Mouse (Mus musculus): ENCODE data around the gene Fbxl8. TPM values are rescaled to one million over a fixed set of nuclear protein-coding genes. Genes with fewer than 3 reads are reported as not detected.
A peak's percentile ranks its signal among the peaks of the same experiment; 100 is the strongest.

Fbxl8 gene
- polyA plus RNA-seq, 1 experiment from 2014 or later: 3.1 TPM

- ATAC-seq (ENCODE audit: low FRiP score, low TSS enrichment): no peak
- Histone ChIP-seq H3K4me2 (replicated peaks; ENCODE audit: low read depth, low read length) (no peak overlapping the region), H3K27ac (ENCODE audit: low read length) (no peak overlapping the region), H3K4me3 (ENCODE audit: low read length) (no peak overlapping the region), H3K9me3 (ENCODE audit: low read length) (peaks cover 3% of the 10 kb centered on the region; the same call in 1 of the 2 replicates), H3K9ac (replicated peaks; ENCODE audit: low read length) (no peak overlapping the region), H3K4me1 (ENCODE audit: insufficient read depth, low read length) (peaks cover 27% of the 10 kb centered on the region), H3K27me3 (ENCODE audit: insufficient read depth, low read length) (peaks cover 56% of the 10 kb centered on the region), H3K36me3 (ENCODE audit: insufficient read depth, low read length) (0 out of 2 replicates have a peak, but pooled peaks cover 3% of the 10 kb centered on the region)
- 63% methylated on average over 7 of the region's 7 CpGs for WGBS
Observed at GRCm38 (mm10) chr8:105257318-105258114, 6.9 kb upstream of the Fbxl8 start.

GRCm38 (mm10) chr8:105258911-105259720 is 5.3 kb upstream of the Fbxl8 start:
- Histone ChIP-seq H3K4me2 (replicated peaks; ENCODE audit: low read depth, low read length) (peak overlapping the region; percentile 73), H3K4me1 (ENCODE audit: insufficient read depth, low read length) (peaks cover 26% of the 10 kb centered on the region), H3K9me3 (ENCODE audit: low read length) (peaks cover 3% of the 10 kb centered on the region; the same call in 1 of the 2 replicates), H3K27ac (ENCODE audit: low read length) (no peak overlapping the region), H3K27me3 (ENCODE audit: insufficient read depth, low read length) (peaks cover 65% of the 10 kb centered on the region), H3K4me3 (ENCODE audit: low read length) (peak overlapping the region; percentile 44), H3K9ac (replicated peaks; ENCODE audit: low read length) (peak overlapping the region; percentile 48), H3K36me3 (ENCODE audit: insufficient read depth, low read length) (no peaks in the 10 kb centered on the region)
- ATAC-seq (ENCODE audit: low FRiP score, low TSS enrichment): peak; percentile 37; the same call in 1 of the 2 replicates
- WGBS: 2% methylated on average over 55 of the region's 55 CpGs

GRCm38 (mm10) chr8:105259721-105260320 is 4.6 kb upstream of the Fbxl8 start:
- peaks cover 3% of the 10 kb centered on the region; the same call in 1 of the 2 replicates for H3K9me3 ChIP-seq (ENCODE audit: low read length)
- WGBS: 4% methylated on average over 30 of the region's 30 CpGs
- peak overlapping the region; percentile 73 for H3K4me2 ChIP-seq (replicated peaks; ENCODE audit: low read depth, low read length)
- H3K27ac ChIP-seq (ENCODE audit: low read length): no peak overlapping the region
- no peaks in the 10 kb centered on the region for H3K36me3 ChIP-seq (ENCODE audit: insufficient read depth, low read length)
- peak overlapping the region; percentile 48 for H3K9ac ChIP-seq (replicated peaks; ENCODE audit: low read length)
- H3K27me3 ChIP-seq (ENCODE audit: insufficient read depth, low read length): peaks cover 65% of the 10 kb centered on the region
- peaks cover 26% of the 10 kb centered on the region for H3K4me1 ChIP-seq (ENCODE audit: insufficient read depth, low read length)
- ATAC-seq (ENCODE audit: low FRiP score, low TSS enrichment): peak; percentile 32; the same call in 1 of the 2 replicates
- peak overlapping the region; percentile 44 for H3K4me3 ChIP-seq (ENCODE audit: low read length)

- Histone ChIP-seq H3K4me1 (ENCODE audit: insufficient read depth, low read length) (peaks cover 30% of the 10 kb centered on the region), H3K36me3 (ENCODE audit: insufficient read depth, low read length) (no peaks in the 10 kb centered on the region), H3K4me2 (replicated peaks; ENCODE audit: low read depth, low read length) (no peak overlapping the region; the same call in 1 of the 2 replicates), H3K9me3 (ENCODE audit: low read length) (peaks cover 3% of the 10 kb centered on the region; the same call in 1 of the 2 replicates), H3K27me3 (ENCODE audit: insufficient read depth, low read length) (peaks cover 71% of the 10 kb centered on the region), H3K4me3 (ENCODE audit: low read length) (no peak overlapping the region), H3K27ac (ENCODE audit: low read length) (no peak overlapping the region), H3K9ac (replicated peaks; ENCODE audit: low read length) (no peak overlapping the region)
- 65% methylated on average over 7 of the region's 7 CpGs for WGBS
- no peak for ATAC-seq (ENCODE audit: low FRiP score, low TSS enrichment)
Observed at GRCm38 (mm10) chr8:105260371-105261099, 3.9 kb upstream of the Fbxl8 start.

- Histone ChIP-seq H3K4me3 (ENCODE audit: low read length) (no peak overlapping the region), H3K4me2 (replicated peaks; ENCODE audit: low read depth, low read length) (no peak overlapping the region), H3K9ac (replicated peaks; ENCODE audit: low read length) (no peak overlapping the region), H3K36me3 (ENCODE audit: insufficient read depth, low read length) (no peaks in the 10 kb centered on the region), H3K4me1 (ENCODE audit: insufficient read depth, low read length) (peaks cover 30% of the 10 kb centered on the region), H3K27ac (ENCODE audit: low read length) (no peak overlapping the region), H3K9me3 (ENCODE audit: low read length) (peaks cover 3% of the 10 kb centered on the region; the same call in 1 of the 2 replicates), H3K27me3 (ENCODE audit: insufficient read depth, low read length) (peaks cover 72% of the 10 kb centered on the region)
- ATAC-seq (ENCODE audit: low FRiP score, low TSS enrichment): no peak
- WGBS: 82% methylated on average over 12 of the region's 12 CpGs
Observed at GRCm38 (mm10) chr8:105261326-105261980, 3.0 kb upstream of the Fbxl8 start.

GRCm38 (mm10) chr8:105263244-105263912 is 1.1 kb upstream of the Fbxl8 start:
- peak overlapping the region; percentile 82; the same call in 1 of the 2 replicates for H3K4me3 ChIP-seq (ENCODE audit: low read length)
- peak overlapping the region; percentile 94 for H3K4me2 ChIP-seq (replicated peaks; ENCODE audit: low read depth, low read length)
- no peaks in the 10 kb centered on the region for H3K36me3 ChIP-seq (ENCODE audit: insufficient read depth, low read length)
- peaks cover 35% of the 10 kb centered on the region for H3K4me1 ChIP-seq (ENCODE audit: insufficient read depth, low read length)
- H3K9me3 ChIP-seq (ENCODE audit: low read length): peaks cover 3% of the 10 kb centered on the region; the same call in 1 of the 2 replicates
- H3K27me3 ChIP-seq (ENCODE audit: insufficient read depth, low read length): peaks cover 81% of the 10 kb centered on the region
- H3K27ac ChIP-seq (ENCODE audit: low read length): no peak overlapping the region
- no peak for ATAC-seq (ENCODE audit: low FRiP score, low TSS enrichment)
- H3K9ac ChIP-seq (replicated peaks; ENCODE audit: low read length): no peak overlapping the region
- WGBS: 40% methylated on average over 16 of the region's 16 CpGs

- peaks cover 3% of the 10 kb centered on the region; the same call in 1 of the 2 replicates for H3K9me3 ChIP-seq (ENCODE audit: low read length)
- peaks cover 37% of the 10 kb centered on the region for H3K4me1 ChIP-seq (ENCODE audit: insufficient read depth, low read length)
- peak overlapping the region; percentile 94 for H3K4me2 ChIP-seq (replicated peaks; ENCODE audit: low read depth, low read length)
- H3K36me3 ChIP-seq (ENCODE audit: insufficient read depth, low read length): no peaks in the 10 kb centered on the region
- H3K4me3 ChIP-seq (ENCODE audit: low read length): peak overlapping the region; percentile 82
- ATAC-seq (ENCODE audit: low FRiP score, low TSS enrichment): no peak
- peak overlapping the region; percentile 79 for H3K9ac ChIP-seq (replicated peaks; ENCODE audit: low read length)
- H3K27ac ChIP-seq (ENCODE audit: low read length): no peak overlapping the region
- peaks cover 83% of the 10 kb centered on the region for H3K27me3 ChIP-seq (ENCODE audit: insufficient read depth, low read length)
- 6% methylated on average over 10 of the region's 10 CpGs for WGBS
Observed at GRCm38 (mm10) chr8:105265128-105265527, 680 bp downstream of the Fbxl8 start.

- Histone ChIP-seq H3K27me3 (ENCODE audit: insufficient read depth, low read length) (peaks cover 83% of the 10 kb centered on the region), H3K4me1 (ENCODE audit: insufficient read depth, low read length) (peaks cover 46% of the 10 kb centered on the region), H3K9me3 (ENCODE audit: low read length) (no peaks in the 10 kb centered on the region), H3K9ac (replicated peaks; ENCODE audit: low read length) (no peak overlapping the region), H3K4me2 (replicated peaks; ENCODE audit: low read depth, low read length) (no peak overlapping the region), H3K36me3 (ENCODE audit: insufficient read depth, low read length) (no peaks in the 10 kb centered on the region), H3K4me3 (ENCODE audit: low read length) (no peak overlapping the region), H3K27ac (ENCODE audit: low read length) (no peak overlapping the region)
- 27% methylated on average over 13 of the region's 13 CpGs for WGBS
- no peak for ATAC-seq (ENCODE audit: low FRiP score, low TSS enrichment)
Observed at GRCm38 (mm10) chr8:105266775-105267174, 2.3 kb downstream of the Fbxl8 start.

Measured in kidney, embryonic 16.5 days (tissue).